Mouse (Mus musculus): ENCODE measurements at regions not wholly inside any gene's neighbourhood (a gene's known extent, or its start where the extent isn't known, plus 50 kb on each side); places are given as distances from the start of the nearest gene placed in this dataset.

DNA sequence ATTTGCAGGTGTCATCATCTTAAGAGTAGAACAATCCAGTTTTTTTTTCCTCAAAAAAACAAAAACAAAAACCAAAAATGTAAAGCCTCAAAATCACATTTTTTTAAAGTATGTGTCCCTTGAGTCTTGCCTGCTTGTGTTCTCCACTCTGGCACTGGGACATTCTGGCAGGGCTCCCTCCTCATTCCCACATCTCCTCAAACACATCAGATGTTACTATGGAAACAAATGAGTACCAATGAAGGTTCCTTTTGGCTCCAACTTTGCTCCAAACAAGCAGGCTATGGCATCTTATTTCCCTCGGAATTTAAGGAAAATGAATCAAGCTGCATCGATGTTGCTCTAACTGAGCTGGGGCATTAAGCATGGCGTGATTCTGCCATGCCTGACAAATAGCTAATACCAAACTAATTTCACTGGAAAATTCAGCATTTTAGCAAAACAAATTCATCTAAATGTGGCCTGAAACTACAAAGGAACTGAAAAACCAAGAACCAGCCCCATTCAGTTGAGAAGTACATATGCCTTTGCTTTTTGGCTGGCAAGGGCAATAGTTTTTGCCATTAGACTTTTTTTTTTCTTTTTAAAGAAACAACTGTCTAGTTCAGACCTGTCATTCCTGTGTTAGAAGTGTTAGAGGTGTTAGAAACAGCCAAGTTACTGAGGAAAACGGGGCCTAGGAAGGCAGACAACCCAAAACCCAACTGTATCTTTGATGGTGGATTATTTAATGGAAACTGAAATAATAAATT lies 522.2 kb upstream of the 2610301B20Rik start:
- TF ChIP-seq CTCF (IDR thresholded peaks at IDR 0.05; ENCODE audit: low read depth): no peak
- TF ChIP-seq EP300 (IDR thresholded peaks at IDR 0.05; ENCODE audit: low read depth): no peak

All from liver, postnatal 0 days (tissue).